Comparison of ENCODE assay signal across 8 mouse cellular contexts in genomic region chr8:120408241-120409215, GRCm38 (mm10).
DNase-seq lines count a peak whose midpoint lies in the region; ATAC-seq lines count a peak whose summit lies in the region.

No protein-coding gene starts in this region.

- H3K27ac ChIP-seq in midbrain, embryonic 10.5 days (replicated peaks): peak overlapping the region; percentile 80
- no peak overlapping the region for H3K27ac ChIP-seq in midbrain, embryonic 16.5 days (ENCODE audit: low read length)
- peak overlapping the region; percentile 20; the same call in 1 of the 2 replicates for H3K27ac ChIP-seq in liver, embryonic 13.5 days
- H3K27ac ChIP-seq in neural tube, embryonic 15.5 days (replicated peaks): 0 out of 2 replicates have a peak overlapping the region, but pooled peaks have one; percentile 15

- no peak for DNase-seq in midbrain, embryonic 10.5 days (ENCODE audit: low spot score)
- DNase-seq in embryo, embryonic 11 days: peak; percentile 56
- no peak for DNase-seq in liver, embryonic 13.5 days
- DNase-seq in adrenal gland, postnatal 10 days: no peak
- no peak for DNase-seq in layer of hippocampus, postnatal 10 days (ENCODE audit: low spot score in 2 of 2)
- DNase-seq in ovary, postnatal 10 days (ENCODE audit: low spot score): no peak

- H3K4me2 ChIP-seq in midbrain, embryonic 16.5 days (ENCODE audit: low read length): no peak overlapping the region
- H3K4me2 ChIP-seq in liver, embryonic 13.5 days: peak overlapping the region; percentile 38
- H3K4me2 ChIP-seq in neural tube, embryonic 15.5 days: no peak overlapping the region

- no peak overlapping the region for H3K9ac ChIP-seq in midbrain, embryonic 16.5 days (ENCODE audit: low read depth, low read length)
- no peak overlapping the region; the same call in 1 of the 2 replicates for H3K9ac ChIP-seq in liver, embryonic 13.5 days
- no peak overlapping the region for H3K9ac ChIP-seq in neural tube, embryonic 15.5 days (replicated peaks)

- 0 out of 2 replicates have a peak overlapping the region, but pooled peaks have one; percentile 14 for H3K4me3 ChIP-seq in midbrain, embryonic 10.5 days
- H3K4me3 ChIP-seq in midbrain, embryonic 16.5 days (ENCODE audit: low read depth, low read length): no peak overlapping the region
- H3K4me3 ChIP-seq in liver, embryonic 13.5 days (replicated peaks): no peak overlapping the region
- no peak overlapping the region for H3K4me3 ChIP-seq in neural tube, embryonic 15.5 days (replicated peaks)

- H3K27me3 ChIP-seq in midbrain, embryonic 10.5 days (ENCODE audit: low read depth, poor library complexity, severe bottlenecking): peaks cover 79% of the 10 kb centered on the region
- H3K27me3 ChIP-seq in midbrain, embryonic 16.5 days (ENCODE audit: control insufficient read depth, insufficient read depth, low read depth, low read length): no peaks in the 10 kb centered on the region; the same call in 1 of the 2 replicates
- peaks cover 25% of the 10 kb centered on the region for H3K27me3 ChIP-seq in liver, embryonic 13.5 days
- 0 out of 2 replicates have a peak, but pooled peaks cover 5% of the 10 kb centered on the region for H3K27me3 ChIP-seq in neural tube, embryonic 15.5 days (replicated peaks)

- H3K9me3 ChIP-seq in midbrain, embryonic 10.5 days (replicated peaks): no peaks in the 10 kb centered on the region
- no peaks in the 10 kb centered on the region for H3K9me3 ChIP-seq in midbrain, embryonic 16.5 days (replicated peaks; ENCODE audit: control insufficient read depth, low read length, poor library complexity, severe bottlenecking)
- H3K9me3 ChIP-seq in liver, embryonic 13.5 days (replicated peaks): no peaks in the 10 kb centered on the region
- H3K9me3 ChIP-seq in neural tube, embryonic 15.5 days (replicated peaks): no peaks in the 10 kb centered on the region

- H3K4me1 ChIP-seq in midbrain, embryonic 10.5 days: peaks cover 92% of the 10 kb centered on the region
- peaks cover 37% of the 10 kb centered on the region for H3K4me1 ChIP-seq in midbrain, embryonic 16.5 days (ENCODE audit: control insufficient read depth, insufficient read depth, low read length)
- peaks cover 74% of the 10 kb centered on the region for H3K4me1 ChIP-seq in liver, embryonic 13.5 days (replicated peaks)
- peaks cover 65% of the 10 kb centered on the region for H3K4me1 ChIP-seq in neural tube, embryonic 15.5 days

- H3K36me3 ChIP-seq in midbrain, embryonic 10.5 days: no peaks in the 10 kb centered on the region
- no peaks in the 10 kb centered on the region for H3K36me3 ChIP-seq in midbrain, embryonic 16.5 days (ENCODE audit: control insufficient read depth, insufficient read depth, low read length)
- H3K36me3 ChIP-seq in liver, embryonic 13.5 days: no peaks in the 10 kb centered on the region
- H3K36me3 ChIP-seq in neural tube, embryonic 15.5 days: no peaks in the 10 kb centered on the region

- 40% methylated on average over 14 of the region's 14 CpGs for WGBS in midbrain, embryonic 10.5 days
- WGBS in midbrain, embryonic 16.5 days: 40% methylated on average over 14 of the region's 14 CpGs
- 58% methylated on average over 14 of the region's 14 CpGs for WGBS in liver, embryonic 13.5 days (ENCODE audit: insufficient replicate concordance)
- WGBS in neural tube, embryonic 15.5 days: 35% methylated on average over 14 of the region's 14 CpGs

- no peak for ATAC-seq in midbrain, embryonic 16.5 days
- ATAC-seq in liver, embryonic 13.5 days (ENCODE audit: low read depth): no peak
- ATAC-seq in neural tube, embryonic 15.5 days (ENCODE audit: low FRiP score): no peak
